Mouse (Mus musculus) C2C12 (cell line): ENCODE results near the gene Utrn. TPM values are rescaled to one million over a fixed set of nuclear protein-coding genes. Genes with fewer than 3 reads are reported as not detected.

Source experiments
- H3K27me3 ChIP-seq: one replicate; pipeline ENCODE4 v1.6.1; 2011; ENCODE audit not compliant: control insufficient read depth, insufficient read depth, insufficient read length
- H3K36me3 ChIP-seq: one replicate; pipeline ENCODE4 v1.6.1; 2011; ENCODE audit not compliant: control insufficient read depth, insufficient read depth
- H3K4me3 ChIP-seq: one replicate; pipeline ENCODE4 v1.5.1; 2011; ENCODE audit warnings: mild to moderate bottlenecking, control low read depth; ENCODE audit not compliant: poor library complexity, insufficient read depth, severe bottlenecking
- H3K79me2 ChIP-seq: one replicate; pipeline ENCODE4 v1.6.1; 2011; ENCODE audit not compliant: control insufficient read depth, insufficient read depth
- H3K79me3 ChIP-seq: one replicate; pipeline ENCODE4 v1.6.1; 2011; ENCODE audit warnings: low read depth, control low read depth
- H3ac ChIP-seq: one replicate; pipeline ENCODE3; 2011; ENCODE audit warnings: low read depth; ENCODE audit not compliant: control insufficient read depth, insufficient read length
- CEBPB ChIP-seq: IDR thresholded peaks from one replicate; pipeline ENCODE4 v1.6.1; 2011; ENCODE audit warnings: low read depth, mild to moderate bottlenecking, control low read depth, moderate library complexity
- CTCF ChIP-seq: IDR thresholded peaks from one replicate; pipeline ENCODE4 v1.5.1; 2011; ENCODE audit not compliant: control insufficient read depth, insufficient read depth, insufficient read length
- FOSL1 ChIP-seq: IDR thresholded peaks from one replicate; pipeline ENCODE4 v1.8.0; 2011; ENCODE audit warnings: mild to moderate bottlenecking, low read length; ENCODE audit not compliant: poor library complexity, insufficient read depth, severe bottlenecking
- MAX ChIP-seq: IDR thresholded peaks from one replicate; pipeline ENCODE4 v1.6.1; 2011; ENCODE audit warnings: mild to moderate bottlenecking, control low read depth
- MYOD1 ChIP-seq: IDR thresholded peaks from one replicate; pipeline ENCODE4 v1.6.1; 2011; ENCODE audit warnings: low read depth; ENCODE audit not compliant: control insufficient read depth, insufficient read length
- MYOG ChIP-seq: IDR thresholded peaks from one replicate; pipeline ENCODE4 v1.6.1; 2011; ENCODE audit not compliant: control insufficient read depth, insufficient read length; ENCODE audit errors: extremely low read depth
- USF1 ChIP-seq: IDR thresholded peaks from one replicate; pipeline ENCODE4 v1.6.1; 2011; ENCODE audit warnings: low read depth, mild to moderate bottlenecking, control low read depth, moderate library complexity
- polyA plus RNA-seq: library from polyadenylated mRNA; unstranded; fragments of >200 nt; fragmentation: generic; extraction: Trizol; gene quantifications from one replicate; pipeline ENCODE4 v1.2.1, GENCODE M21; 2012; ENCODE audit warnings: missing spikeins

Gene Utrn
- polyA plus RNA-seq, 1 experiment = 10.5 TPM

- TF ChIP-seq CEBPB (no peak), CTCF (no peak), USF1 (no peak), MYOG (no peak), MAX (no peak), MYOD1 (no peak), FOSL1 (no peak)
- no peaks in the 10 kb centered on the region for H3K79me3 ChIP-seq
- peaks cover 60% of the 10 kb centered on the region for H3K36me3 ChIP-seq
- no peaks in the 10 kb centered on the region for H3K27me3 ChIP-seq
- H3ac ChIP-seq = no peak overlapping the region
- H3K79me2 ChIP-seq = no peaks in the 10 kb centered on the region
- no peak overlapping the region for H3K4me3 ChIP-seq
These were observed 150.8 kb downstream of the Utrn start for GRCm38 (mm10) chr10:12718386-12718785.

GRCm38 (mm10) chr10:12717381-12717780 lies 151.8 kb downstream of the Utrn start:
- H3K27me3 ChIP-seq = no peaks in the 10 kb centered on the region
- no peaks in the 10 kb centered on the region for H3K79me2 ChIP-seq
- peaks cover 69% of the 10 kb centered on the region for H3K36me3 ChIP-seq
- no peak for TF ChIP-seq CTCF
- no peak for TF ChIP-seq MYOG
- no peak for TF ChIP-seq MYOD1
- TF ChIP-seq FOSL1 = no peak
- no peak for TF ChIP-seq CEBPB
- no peak for TF ChIP-seq MAX
- H3K4me3 ChIP-seq = no peak overlapping the region
- H3ac ChIP-seq = no peak overlapping the region
- H3K79me3 ChIP-seq = no peaks in the 10 kb centered on the region

GRCm38 (mm10) chr10:12716657-12717327 lies 152.4 kb downstream of the Utrn start:
- Histone ChIP-seq H3K79me3 (no peaks in the 10 kb centered on the region), H3ac (no peak overlapping the region), H3K27me3 (no peaks in the 10 kb centered on the region), H3K4me3 (no peak overlapping the region), H3K36me3 (peaks cover 73% of the 10 kb centered on the region), H3K79me2 (no peaks in the 10 kb centered on the region)
- TF ChIP-seq MAX = no peak
- no peak for TF ChIP-seq FOSL1
- TF ChIP-seq USF1 = no peak
- no peak for TF ChIP-seq CEBPB
- no peak for TF ChIP-seq MYOG
- TF ChIP-seq CTCF = no peak
- TF ChIP-seq MYOD1 = no peak

- H3K79me3 ChIP-seq = no peaks in the 10 kb centered on the region
- H3ac ChIP-seq = no peak overlapping the region
- no peak overlapping the region for H3K4me3 ChIP-seq
- H3K79me2 ChIP-seq = no peaks in the 10 kb centered on the region
- TF ChIP-seq CTCF (no peak), MYOG (no peak), FOSL1 (no peak), USF1 (no peak), MAX (no peak), CEBPB (no peak), MYOD1 (no peak)
- H3K27me3 ChIP-seq = no peaks in the 10 kb centered on the region
- H3K36me3 ChIP-seq = peaks cover 68% of the 10 kb centered on the region
These were observed 155.8 kb downstream of the Utrn start for GRCm38 (mm10) chr10:12713236-12713855.

DNA sequence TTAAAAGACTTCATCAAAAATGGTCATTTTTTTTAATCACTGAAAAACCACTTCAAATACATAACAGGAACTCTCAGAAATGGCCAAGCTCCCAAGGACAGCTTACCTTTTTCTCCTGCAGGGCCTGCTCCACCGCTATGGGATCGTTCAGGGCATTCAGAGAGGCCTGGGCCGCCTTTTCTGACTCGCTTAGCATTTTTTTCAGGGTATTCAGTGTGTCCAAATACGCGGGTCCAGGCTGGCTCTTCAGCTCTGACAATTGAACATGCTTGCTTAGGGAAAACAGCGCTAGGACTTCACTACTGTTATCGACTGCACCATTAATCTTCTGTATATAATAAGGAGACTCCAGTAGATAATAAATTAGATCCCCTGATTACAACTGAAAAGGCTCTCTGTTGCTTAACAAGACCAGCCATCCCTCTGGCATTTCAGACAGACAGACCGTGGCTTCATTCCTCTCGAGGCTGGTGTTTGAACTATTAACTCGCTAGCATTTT lies 157.8 kb downstream of the Utrn start:
- Histone ChIP-seq H3K79me2 (no peaks in the 10 kb centered on the region), H3K79me3 (no peaks in the 10 kb centered on the region), H3K4me3 (no peak overlapping the region), H3K36me3 (peaks cover 67% of the 10 kb centered on the region), H3ac (no peak overlapping the region), H3K27me3 (no peaks in the 10 kb centered on the region)
- TF ChIP-seq CTCF (no peak), MYOD1 (no peak), MAX (no peak), FOSL1 (no peak), USF1 (no peak), CEBPB (no peak), MYOG (no peak)

- Histone ChIP-seq H3ac (no peak overlapping the region), H3K27me3 (no peaks in the 10 kb centered on the region), H3K36me3 (peaks cover 61% of the 10 kb centered on the region), H3K79me3 (no peaks in the 10 kb centered on the region), H3K4me3 (no peak overlapping the region), H3K79me2 (no peaks in the 10 kb centered on the region)
- TF ChIP-seq MAX = no peak
These were observed 162.6 kb downstream of the Utrn start for GRCm38 (mm10) chr10:12706516-12706915.
